Mouse (Mus musculus): ENCODE results near the gene Myb.

GRCm38 (mm10) chr10:21092501-21093270 lies 68.1 kb downstream of the Myb start:
- no peak for TF ChIP-seq CTCF (IDR thresholded peaks at IDR 0.05; ENCODE audit: borderline replicate concordance, insufficient read depth, low read length)
- TF ChIP-seq POLR2A (IDR thresholded peaks at IDR 0.05; ENCODE audit: low read depth, low read length) = no peak
